Mouse (Mus musculus): ENCODE measurements around the gene H2-T24. TPM values are rescaled to one million over a fixed set of nuclear protein-coding genes. Genes with fewer than 3 reads are reported as not detected.
"Not testable (repeated sequence)": the region's sequence is repeated elsewhere in the genome, so short reads cannot be mapped to it uniquely, and the experiment has no call there.

The H2-T24 gene
- polyA plus RNA-seq, 1 experiment from 2014 or later: 11.7 TPM

DNA sequence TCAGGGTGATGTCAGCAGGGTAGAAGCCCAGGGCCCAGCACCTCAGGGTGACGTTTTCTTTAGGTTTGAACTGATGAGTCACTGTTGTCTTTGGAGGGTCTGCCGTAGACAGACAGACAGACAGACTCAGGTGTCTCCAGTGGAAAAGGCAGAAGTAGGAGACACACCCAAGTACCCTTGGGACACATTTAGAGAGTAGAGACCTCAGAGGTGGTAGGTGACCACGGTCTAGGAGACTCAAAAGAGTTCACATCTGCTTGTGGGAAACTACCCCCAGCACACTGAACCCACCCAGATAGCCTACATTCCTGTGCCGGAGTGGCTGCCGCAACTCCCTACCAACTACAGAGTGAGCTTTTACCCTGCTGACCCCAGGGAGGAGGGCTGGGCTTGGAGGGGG is 5.4 kb downstream of the H2-T24 start:
- no peak overlapping the region for H3K4me3 ChIP-seq (replicated peaks; ENCODE audit: low read length)
- 98% methylated on average over 5 of the region's 5 CpGs for WGBS
- H3K9ac ChIP-seq: no peak overlapping the region
- DNase-seq (ENCODE audit: low spot score) (no peak), ATAC-seq (ENCODE audit: low FRiP score) (no peak)
- no peaks in the 10 kb centered on the region for H3K27me3 ChIP-seq (ENCODE audit: control insufficient read depth, insufficient read depth, low read length)
- peaks cover 19% of the 10 kb centered on the region for H3K36me3 ChIP-seq (replicated peaks; ENCODE audit: control insufficient read depth, insufficient read depth)
- H3K4me2 ChIP-seq (replicated peaks): no peak overlapping the region
- no peak overlapping the region for H3K27ac ChIP-seq
- no peaks in the 10 kb centered on the region for H3K4me1 ChIP-seq (replicated peaks; ENCODE audit: control insufficient read depth, insufficient read depth, low read length)
- H3K9me3 ChIP-seq (ENCODE audit: control insufficient read depth, low read length): no peaks in the 10 kb centered on the region

DNA sequence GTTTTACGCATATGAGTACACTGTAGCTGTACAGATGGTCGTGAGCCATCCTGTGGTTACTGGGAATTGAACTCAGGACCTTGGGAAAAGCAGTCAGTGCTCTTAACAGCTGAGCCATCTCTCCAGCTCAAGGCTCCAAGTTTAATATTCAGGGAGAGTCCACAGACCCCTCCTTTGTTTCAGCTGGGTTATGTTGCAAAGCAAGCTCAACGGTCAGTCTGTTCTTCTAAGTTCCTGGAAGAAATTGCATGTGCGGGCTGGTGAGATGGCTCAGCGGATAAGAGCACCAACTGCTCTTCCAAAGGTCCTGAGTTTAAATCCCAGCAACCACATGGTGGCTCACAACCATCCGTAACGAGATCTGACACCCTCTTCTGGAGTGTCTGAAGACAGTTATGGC is 16.0 kb downstream of the H2-T24 start:
- not testable (repeated sequence) for H3K4me1 ChIP-seq (replicated peaks; ENCODE audit: control insufficient read depth, insufficient read depth, low read length); H3K9ac ChIP-seq; H3K27me3 ChIP-seq (ENCODE audit: control insufficient read depth, insufficient read depth, low read length); H3K36me3 ChIP-seq (replicated peaks; ENCODE audit: control insufficient read depth, insufficient read depth); H3K9me3 ChIP-seq (ENCODE audit: control insufficient read depth, low read length); H3K4me2 ChIP-seq (replicated peaks); ATAC-seq (ENCODE audit: low FRiP score); H3K27ac ChIP-seq; DNase-seq (ENCODE audit: low spot score); H3K4me3 ChIP-seq (replicated peaks; ENCODE audit: low read length)
- 93% methylated on average over 7 of the region's 7 CpGs for WGBS

- H3K4me2 ChIP-seq (replicated peaks): no peak overlapping the region
- no peak overlapping the region for H3K9ac ChIP-seq
- no peak overlapping the region for H3K27ac ChIP-seq
- H3K4me1 ChIP-seq (replicated peaks; ENCODE audit: control insufficient read depth, insufficient read depth, low read length): no peaks in the 10 kb centered on the region
- H3K36me3 ChIP-seq (replicated peaks; ENCODE audit: control insufficient read depth, insufficient read depth): no peaks in the 10 kb centered on the region
- WGBS: 96% methylated on average over 7 of the region's 7 CpGs
- DNase-seq (ENCODE audit: low spot score) (no peak), ATAC-seq (ENCODE audit: low FRiP score) (no peak)
- no peaks in the 10 kb centered on the region for H3K27me3 ChIP-seq (ENCODE audit: control insufficient read depth, insufficient read depth, low read length)
- 0 out of 2 replicates have a peak, but pooled peaks cover 4% of the 10 kb centered on the region for H3K9me3 ChIP-seq (ENCODE audit: control insufficient read depth, low read length)
- no peak overlapping the region for H3K4me3 ChIP-seq (replicated peaks; ENCODE audit: low read length)
Observed at GRCm38 (mm10) chr17:36003331-36003730, 17.0 kb downstream of the H2-T24 start.

DNA sequence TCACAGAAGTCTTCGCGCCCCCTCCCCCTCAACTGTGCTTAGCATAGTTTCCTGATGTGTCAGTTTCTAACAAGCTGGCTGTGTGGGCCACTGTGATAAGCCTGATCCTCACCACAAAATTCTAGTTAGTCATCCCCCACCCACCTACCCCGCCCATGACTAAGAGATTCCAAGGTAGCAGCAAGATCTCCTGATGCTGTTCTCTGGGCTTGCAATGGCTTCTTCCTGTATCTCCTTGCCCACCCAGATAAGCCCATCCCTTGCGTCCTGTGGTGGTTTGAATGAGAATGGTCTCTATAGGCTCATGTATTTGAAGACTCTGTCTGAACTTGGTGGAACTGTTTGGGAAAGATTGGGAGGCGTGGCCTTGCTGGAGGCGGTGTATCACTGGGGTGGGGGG is 18.4 kb downstream of the H2-T24 start:
- H3K4me1 ChIP-seq (replicated peaks; ENCODE audit: control insufficient read depth, insufficient read depth, low read length): no peaks in the 10 kb centered on the region
- no peak overlapping the region for H3K9ac ChIP-seq
- no peaks in the 10 kb centered on the region for H3K27me3 ChIP-seq (ENCODE audit: control insufficient read depth, insufficient read depth, low read length)
- no peak for ATAC-seq (ENCODE audit: low FRiP score)
- H3K27ac ChIP-seq: no peak overlapping the region
- H3K4me3 ChIP-seq (replicated peaks; ENCODE audit: low read length): no peak overlapping the region
- no peak overlapping the region for H3K4me2 ChIP-seq (replicated peaks)
- WGBS: over 99% methylated on average over 6 of the region's 6 CpGs
- H3K36me3 ChIP-seq (replicated peaks; ENCODE audit: control insufficient read depth, insufficient read depth): no peaks in the 10 kb centered on the region
- 0 out of 2 replicates have a peak, but pooled peaks cover 4% of the 10 kb centered on the region for H3K9me3 ChIP-seq (ENCODE audit: control insufficient read depth, low read length)
- no peak for DNase-seq (ENCODE audit: low spot score)

DNA sequence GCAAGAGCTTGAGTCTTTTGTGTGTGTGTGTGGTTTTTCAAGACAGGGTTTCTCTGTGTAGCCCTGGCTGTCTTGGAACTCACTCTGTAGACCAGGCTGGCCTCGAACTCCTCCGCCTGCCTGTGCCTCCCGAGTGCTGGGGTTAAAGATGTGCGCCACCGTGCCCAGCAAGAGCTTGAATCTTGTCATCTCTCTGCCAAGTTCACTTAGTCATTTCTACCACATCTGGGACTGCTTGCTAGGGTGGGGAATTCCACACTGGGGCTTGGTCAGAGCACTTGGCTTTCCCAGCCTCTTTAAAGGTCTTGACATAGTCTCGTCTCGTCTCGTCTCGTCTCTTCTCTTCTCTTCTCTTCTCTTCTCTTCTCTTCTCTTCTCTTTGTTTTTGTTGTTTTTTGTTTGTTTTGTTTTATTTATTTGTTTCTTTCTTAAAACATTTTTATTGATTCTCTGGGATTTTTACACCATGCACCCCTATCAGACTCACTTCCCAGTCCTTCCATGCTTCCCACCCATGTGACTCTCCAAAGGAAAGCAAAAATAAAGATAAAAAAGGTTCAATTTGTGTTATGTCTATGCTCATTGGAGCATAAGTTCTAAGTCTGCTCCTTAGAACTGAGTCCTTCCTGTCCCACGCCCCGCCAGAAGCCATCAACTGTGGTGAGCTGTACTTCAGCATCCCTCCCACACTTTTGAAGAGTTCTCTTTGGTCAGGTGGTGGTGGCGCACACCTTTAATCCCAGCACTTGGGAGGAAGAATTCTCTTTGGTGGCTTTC is 19.1 kb downstream of the H2-T24 start:
- Histone ChIP-seq H3K27ac (no peak overlapping the region), H3K4me3 (replicated peaks; ENCODE audit: low read length) (no peak overlapping the region), H3K9ac (no peak overlapping the region), H3K4me2 (replicated peaks) (no peak overlapping the region), H3K27me3 (ENCODE audit: control insufficient read depth, insufficient read depth, low read length) (no peaks in the 10 kb centered on the region), H3K36me3 (replicated peaks; ENCODE audit: control insufficient read depth, insufficient read depth) (no peaks in the 10 kb centered on the region), H3K9me3 (ENCODE audit: control insufficient read depth, low read length) (no peaks in the 10 kb centered on the region), H3K4me1 (replicated peaks; ENCODE audit: control insufficient read depth, insufficient read depth, low read length) (peaks cover under 1% of the 10 kb centered on the region; the same call in 1 of the 2 replicates)
- ATAC-seq (ENCODE audit: low FRiP score) (no peak), DNase-seq (ENCODE audit: low spot score) (no peak)
- WGBS: 96% methylated on average over 12 of the region's 12 CpGs

- no peaks in the 10 kb centered on the region for H3K27me3 ChIP-seq (ENCODE audit: control insufficient read depth, insufficient read depth, low read length)
- H3K27ac ChIP-seq: no peak overlapping the region
- no peak overlapping the region for H3K4me2 ChIP-seq (replicated peaks)
- H3K9ac ChIP-seq: no peak overlapping the region
- peaks cover 9% of the 10 kb centered on the region for H3K4me1 ChIP-seq (replicated peaks; ENCODE audit: control insufficient read depth, insufficient read depth, low read length)
- DNase-seq (ENCODE audit: low spot score): no peak
- H3K4me3 ChIP-seq (replicated peaks; ENCODE audit: low read length): no peak overlapping the region
- ATAC-seq (ENCODE audit: low FRiP score): no peak
- H3K36me3 ChIP-seq (replicated peaks; ENCODE audit: control insufficient read depth, insufficient read depth): no peaks in the 10 kb centered on the region
- no peaks in the 10 kb centered on the region for H3K9me3 ChIP-seq (ENCODE audit: control insufficient read depth, low read length)
- WGBS: 87% methylated on average over 4 of the region's 4 CpGs
Observed at GRCm38 (mm10) chr17:36000349-36000748, 20.0 kb downstream of the H2-T24 start.

GRCm38 (mm10) chr17:35999356-35999755 is 21.0 kb downstream of the H2-T24 start:
- H3K4me1 ChIP-seq (replicated peaks; ENCODE audit: control insufficient read depth, insufficient read depth, low read length): peaks cover 10% of the 10 kb centered on the region
- H3K4me2 ChIP-seq (replicated peaks): no peak overlapping the region
- H3K4me3 ChIP-seq (replicated peaks; ENCODE audit: low read length): no peak overlapping the region
- H3K36me3 ChIP-seq (replicated peaks; ENCODE audit: control insufficient read depth, insufficient read depth): no peaks in the 10 kb centered on the region
- 86% methylated on average over 7 of the region's 7 CpGs for WGBS
- H3K9me3 ChIP-seq (ENCODE audit: control insufficient read depth, low read length): no peaks in the 10 kb centered on the region
- ATAC-seq (ENCODE audit: low FRiP score): no peak
- H3K9ac ChIP-seq: no peak overlapping the region
- no peak for DNase-seq (ENCODE audit: low spot score)
- no peak overlapping the region for H3K27ac ChIP-seq
- H3K27me3 ChIP-seq (ENCODE audit: control insufficient read depth, insufficient read depth, low read length): no peaks in the 10 kb centered on the region

DNA sequence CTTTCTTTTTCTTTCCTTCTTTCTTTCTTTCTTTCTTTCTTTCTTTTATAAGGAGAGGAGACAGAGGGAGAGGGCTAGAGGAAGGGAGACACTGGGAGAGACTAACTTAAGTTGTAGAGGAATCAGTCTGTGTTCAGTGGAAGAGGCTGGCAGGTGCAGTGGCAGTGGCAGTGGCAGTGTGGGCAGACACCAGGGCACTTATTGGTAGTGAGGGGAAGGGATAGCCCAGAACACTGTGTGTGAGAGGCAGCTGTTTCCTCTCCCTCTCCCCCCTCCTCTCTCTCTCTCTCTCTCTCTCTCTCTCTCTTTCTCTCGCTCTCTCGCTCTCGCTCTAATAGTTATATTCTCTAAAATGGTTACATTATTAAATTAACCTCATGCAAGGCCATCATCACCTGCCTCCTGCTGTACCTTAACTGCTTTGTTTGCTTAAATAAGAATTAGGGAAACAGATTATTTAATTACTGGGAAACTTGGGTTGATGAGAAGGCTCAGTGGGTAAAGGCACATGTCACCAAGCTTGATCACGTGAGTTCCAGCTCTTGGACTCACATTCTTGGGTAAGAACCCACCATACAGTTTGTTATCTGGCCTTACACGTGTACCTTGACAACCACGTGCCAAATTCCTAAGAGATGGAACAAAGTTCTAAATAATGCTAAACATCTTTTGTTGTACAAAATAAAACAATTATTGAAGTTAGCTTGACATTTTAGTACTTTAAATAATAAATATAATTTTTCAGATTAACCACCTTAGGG is 21.6 kb downstream of the H2-T24 start:
- Histone ChIP-seq H3K27ac (no peak overlapping the region), H3K4me3 (replicated peaks; ENCODE audit: low read length) (no peak overlapping the region), H3K36me3 (replicated peaks; ENCODE audit: control insufficient read depth, insufficient read depth) (no peaks in the 10 kb centered on the region), H3K9me3 (ENCODE audit: control insufficient read depth, low read length) (no peaks in the 10 kb centered on the region), H3K4me2 (replicated peaks) (no peak overlapping the region), H3K27me3 (ENCODE audit: control insufficient read depth, insufficient read depth, low read length) (no peaks in the 10 kb centered on the region), H3K9ac (no peak overlapping the region), H3K4me1 (replicated peaks; ENCODE audit: control insufficient read depth, insufficient read depth, low read length) (peaks cover 10% of the 10 kb centered on the region)
- ATAC-seq (ENCODE audit: low FRiP score) (no peak), DNase-seq (ENCODE audit: low spot score) (no peak)
- 93% methylated on average over 6 of the region's 6 CpGs for WGBS

GRCm38 (mm10) chr17:35997713-35998510 is 22.4 kb downstream of the H2-T24 start:
- H3K36me3 ChIP-seq (replicated peaks; ENCODE audit: control insufficient read depth, insufficient read depth): no peaks in the 10 kb centered on the region
- H3K4me3 ChIP-seq (replicated peaks; ENCODE audit: low read length): no peak overlapping the region
- H3K4me1 ChIP-seq (replicated peaks; ENCODE audit: control insufficient read depth, insufficient read depth, low read length): peaks cover 10% of the 10 kb centered on the region
- H3K4me2 ChIP-seq (replicated peaks): no peak overlapping the region
- DNase-seq (ENCODE audit: low spot score): no peak
- no peak for ATAC-seq (ENCODE audit: low FRiP score)
- no peak overlapping the region for H3K9ac ChIP-seq
- 63% methylated on average over 12 of the region's 12 CpGs for WGBS
- no peaks in the 10 kb centered on the region for H3K27me3 ChIP-seq (ENCODE audit: control insufficient read depth, insufficient read depth, low read length)
- no peaks in the 10 kb centered on the region for H3K9me3 ChIP-seq (ENCODE audit: control insufficient read depth, low read length)
- no peak overlapping the region for H3K27ac ChIP-seq
